Mouse (Mus musculus) heart, postnatal 4 days (tissue): ENCODE measurements around the gene Ncf4. TPM values are rescaled to one million over a fixed set of nuclear protein-coding genes. Genes with fewer than 3 reads are reported as not detected.
A peak's percentile ranks its signal among the peaks of the same experiment; 100 is the strongest.

Experiments
- DNase-seq: peaks from one replicate; pipeline ENCODE4 v3.0.0; 2021
- total RNA-seq, 2 experiments: library from RNA; stranded (reverse); gene quantifications; 2 replicates each; pipeline ENCODE4 v1.2.3; 2021

Gene Ncf4
- 1 to 10 TPM; 1.9 to 2.1 TPM for total RNA-seq

GRCm38 (mm10) chr15:78244695-78245492, at the start of gene Ncf4:
Gene Ncf4, plus strand, starts transcription at chr15:78244801.
- peak; percentile 21 for DNase-seq

GRCm38 (mm10) chr15:78195096-78195880, 49.3 kb upstream of the Ncf4 start:
- no peak for DNase-seq

GRCm38 (mm10) chr15:78204053-78204847, 40.4 kb upstream of the Ncf4 start:
- DNase-seq, result peak; percentile 64

GRCm38 (mm10) chr15:78205192-78205591, 39.4 kb upstream of the Ncf4 start:
- DNase-seq, result peak; percentile 62

- no peak for DNase-seq
Measured at GRCm38 (mm10) chr15:78206312-78206711, 38.3 kb upstream of the Ncf4 start, which contains the start of gene Pvalb. Gene Pvalb, minus strand, starts transcription at chr15:78206400.

GRCm38 (mm10) chr15:78210203-78210602, 34.4 kb upstream of the Ncf4 start:
- no peak for DNase-seq

- no peak for DNase-seq
Measured at GRCm38 (mm10) chr15:78211367-78211766, 33.2 kb upstream of the Ncf4 start.

- DNase-seq, result no peak
Measured at GRCm38 (mm10) chr15:78215269-78215668, 29.3 kb upstream of the Ncf4 start.

GRCm38 (mm10) chr15:78227816-78228215, 16.8 kb upstream of the Ncf4 start:
- DNase-seq, result no peak

- DNase-seq, result no peak
Measured at GRCm38 (mm10) chr15:78231346-78232331, 13.0 kb upstream of the Ncf4 start.

- DNase-seq, result no peak
Measured at GRCm38 (mm10) chr15:78234823-78235509, 9.6 kb upstream of the Ncf4 start.

- DNase-seq, result peak; percentile 74
Measured at GRCm38 (mm10) chr15:78239453-78239852, 5.1 kb upstream of the Ncf4 start.

GRCm38 (mm10) chr15:78239956-78240617, 4.5 kb upstream of the Ncf4 start:
- no peak for DNase-seq

- no peak for DNase-seq
Measured at GRCm38 (mm10) chr15:78241335-78241734, 3.3 kb upstream of the Ncf4 start.

GRCm38 (mm10) chr15:78243061-78243460, 1.5 kb upstream of the Ncf4 start:
- DNase-seq, result no peak

GRCm38 (mm10) chr15:78243774-78244173, 827 bp upstream of the Ncf4 start:
- DNase-seq, result peak; percentile 51

GRCm38 (mm10) chr15:78246143-78247116, 1.8 kb downstream of the Ncf4 start:
- no peak for DNase-seq

- DNase-seq, result no peak
Measured at GRCm38 (mm10) chr15:78247659-78248058, 3.1 kb downstream of the Ncf4 start.

GRCm38 (mm10) chr15:78248410-78248809, 3.8 kb downstream of the Ncf4 start:
- no peak for DNase-seq
